15 mouse cellular contexts compared by ENCODE assay signal in the genomic region with DNA sequence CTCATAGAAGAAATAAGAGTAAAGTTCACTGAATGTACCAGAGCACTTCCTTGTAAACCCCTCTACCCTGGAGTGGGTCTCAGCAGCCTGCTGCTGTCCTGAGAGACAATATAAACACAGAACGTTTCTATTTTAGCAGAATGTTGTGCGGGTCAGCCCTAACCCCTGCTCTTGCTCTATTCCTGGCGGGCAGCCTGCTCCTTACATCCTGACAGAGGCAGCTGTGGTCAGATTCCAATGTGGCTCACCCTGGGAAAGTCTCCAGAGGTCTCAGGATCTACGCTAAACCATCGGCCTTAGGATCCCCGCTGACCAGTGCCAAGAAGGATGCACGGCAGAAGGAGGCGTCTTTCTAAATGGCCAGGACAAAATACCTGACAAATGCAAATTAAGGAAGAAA.
"Had no signal": no experiment of that assay in that cellular context is flagged by ENCODE, and none has a peak within 500 bp of the region (broad histone marks: within the 10 kb centered on the region; RNA-seq: fewer than 3 reads in every experiment).

No protein-coding gene starts in this region.

- H3K27me3 ChIP-seq: neural tube, embryonic 15.5 days had no signal

- H3K27ac ChIP-seq: limb, embryonic 13.5 days; liver, embryonic 14.5 days; midbrain, embryonic 10.5 days; neural tube, embryonic 15.5 days had no signal

- H3K4me2 ChIP-seq: limb, embryonic 13.5 days; neural tube, embryonic 15.5 days had no signal

- H3K36me3 ChIP-seq: limb, embryonic 13.5 days; midbrain, embryonic 10.5 days; neural tube, embryonic 15.5 days had no signal

- H3K4me1 ChIP-seq: limb, embryonic 13.5 days; midbrain, embryonic 10.5 days had no signal

- DNase-seq: kidney, adult 11 months; layer of hippocampus, adult 9-11 months; left cerebral cortex, postnatal 4 days; lung, adult 18-20 months; lung, postnatal 36 days; midbrain, embryonic 14.5 days; retina, postnatal 1 day; right cerebral cortex, postnatal 4 days; spleen, adult 18-20 months; thymus, postnatal 36 days had no signal

- H3K4me3 ChIP-seq: limb, embryonic 13.5 days; midbrain, embryonic 10.5 days; myocyte; neural tube, embryonic 15.5 days had no signal

- H3K9ac ChIP-seq: limb, embryonic 13.5 days; liver, embryonic 14.5 days; neural tube, embryonic 15.5 days had no signal

- H3K9me3 ChIP-seq: limb, embryonic 13.5 days; neural tube, embryonic 15.5 days had no signal
